Mouse (Mus musculus) erythroid progenitor cell, adult 5-6 weeks (primary cell): ENCODE data around the gene Mok. TPM values are rescaled to one million over a fixed set of nuclear protein-coding genes. Genes with fewer than 3 reads are reported as not detected.

Experiments
- ATAC-seq: replicated peaks from 2 replicates; pipeline ENCODE4 v1.8.0; 2016; ENCODE audit warnings: moderate number of reproducible peaks, mild to moderate bottlenecking, moderate TSS enrichment, inconsistent platforms; ENCODE audit not compliant: poor library complexity, low FRiP score, severe bottlenecking
- total RNA-seq, 2 experiments: library from RNA; stranded (forward) in 1 of 2; stranded (reverse) in 1 of 2; fragments of 150-400 nt in 1 of 2; fragments of 186-747, 209-891 nt in 1 of 2; gene quantifications; 2 replicates each; pipeline versions ENCODE4 v1.2.3 to v1.2.4; 2015 to 2017; ENCODE audit warnings: low replicate concordance in 2 of 2

Gene Mok
- total RNA-seq, 2 experiments from 2014 or later = not detected

DNA sequence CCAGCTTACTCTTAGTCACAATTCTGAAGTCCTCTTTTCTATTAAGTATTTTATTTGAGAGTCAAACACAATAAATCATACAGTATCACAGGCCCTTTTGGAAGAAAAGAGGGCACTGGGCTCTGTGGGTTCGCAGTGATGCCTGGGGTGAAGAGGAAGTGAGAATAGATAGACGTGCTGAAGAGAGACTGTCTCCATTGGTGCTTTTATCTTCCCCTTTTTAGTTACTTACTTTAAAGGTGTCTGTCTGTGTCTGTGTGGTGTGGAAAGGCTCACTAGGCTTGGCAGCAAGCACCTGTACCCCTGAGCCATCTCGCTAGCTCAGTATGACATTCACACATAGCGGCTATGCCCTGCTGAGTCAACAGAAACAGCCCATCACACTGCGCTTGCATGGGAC, 62.9 kb downstream of the Mok start:
- no peak for ATAC-seq

DNA sequence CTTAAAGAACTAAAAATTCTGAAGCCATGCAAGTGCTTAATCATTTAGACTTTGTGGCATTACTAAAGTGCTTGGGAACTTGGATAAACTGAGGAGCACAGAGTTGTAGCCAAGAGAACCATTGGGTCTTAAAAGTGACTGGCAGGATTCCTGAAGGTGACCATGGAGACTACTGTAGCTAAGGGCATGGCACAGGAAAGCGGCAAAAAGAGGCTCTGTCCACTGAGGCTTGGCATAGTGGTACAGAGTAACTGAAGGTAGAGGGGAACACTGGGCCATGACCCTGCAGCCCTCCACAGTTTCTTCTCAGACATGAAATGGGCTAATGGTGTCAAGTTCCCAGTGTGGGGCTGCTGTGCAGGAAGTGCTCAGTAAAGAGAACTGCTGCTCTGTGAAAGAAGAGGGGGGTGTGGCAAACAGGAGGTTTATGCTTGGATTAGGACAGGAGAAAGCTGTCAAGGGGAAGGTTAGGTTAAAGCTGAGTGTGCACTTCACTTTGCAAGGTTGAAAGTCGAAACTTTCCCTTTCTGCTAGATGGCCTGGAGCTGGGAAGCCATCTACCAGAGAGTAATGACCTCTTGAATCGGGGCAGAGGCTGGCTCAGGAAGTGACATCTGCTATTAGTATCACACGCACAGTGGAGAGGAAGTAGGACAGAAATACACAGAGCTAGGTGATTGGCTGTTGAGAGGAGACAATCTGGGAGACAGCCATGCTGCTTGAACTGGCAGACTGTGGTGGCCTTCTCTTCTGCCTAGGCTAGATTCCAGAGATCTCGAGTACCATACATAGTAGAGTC, 64.9 kb downstream of the Mok start:
- ATAC-seq = no peak

DNA sequence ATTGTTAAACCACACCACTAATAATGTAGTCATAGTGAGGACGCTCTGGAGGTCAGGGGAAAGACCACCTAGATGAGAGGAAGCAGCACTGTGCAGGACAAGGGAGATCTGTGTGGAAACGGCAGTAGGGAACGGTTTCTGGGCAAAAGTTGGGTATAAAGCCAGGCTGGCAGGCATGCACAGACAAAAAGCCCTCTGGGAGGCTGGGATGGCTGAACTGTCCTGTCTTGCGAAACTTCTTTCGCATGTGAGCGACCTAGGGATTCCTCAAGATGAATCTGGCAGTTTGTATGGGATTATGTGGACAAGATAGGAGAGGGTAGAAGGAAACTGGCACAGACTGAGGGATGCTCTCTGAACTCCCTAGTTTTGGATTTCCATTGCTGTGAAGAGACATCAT, 68.8 kb downstream of the Mok start:
- no peak for ATAC-seq

DNA sequence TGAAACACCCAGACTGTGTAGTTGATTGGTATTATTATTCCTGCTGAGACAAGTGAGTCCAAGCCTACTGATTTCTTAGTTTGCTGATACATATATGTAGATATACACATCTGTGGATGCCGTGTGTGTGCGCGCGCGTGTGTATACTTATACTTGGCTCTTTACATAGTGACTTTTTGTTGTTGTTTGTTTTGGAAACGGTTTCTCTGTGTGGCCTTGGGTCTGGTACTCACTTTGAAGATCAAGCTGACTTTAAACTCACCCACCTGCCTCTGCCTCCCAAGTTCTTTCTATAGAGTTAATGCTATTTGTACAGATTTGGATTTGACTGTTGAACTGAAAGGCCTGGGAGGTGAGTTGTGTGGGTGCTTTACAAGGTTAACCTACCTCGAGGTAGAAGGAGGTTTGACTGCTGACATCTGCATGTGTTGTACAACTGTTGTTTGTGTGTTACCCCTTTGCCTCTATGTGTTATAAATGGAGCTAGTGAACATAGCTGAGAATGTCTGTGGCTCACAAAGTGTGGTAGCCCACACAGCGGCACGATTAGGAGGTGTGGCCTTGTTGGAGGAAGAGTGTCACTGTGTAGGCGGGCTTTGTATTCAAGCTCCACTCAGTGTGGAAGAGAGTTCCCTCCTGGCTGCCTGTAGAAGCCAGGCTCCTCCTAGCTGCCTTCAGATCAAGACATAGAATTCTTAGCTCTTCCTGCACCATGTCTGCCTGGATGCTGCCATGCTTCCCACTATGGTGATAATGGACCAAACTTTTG, 70.1 kb downstream of the Mok start:
- ATAC-seq = no peak

DNA sequence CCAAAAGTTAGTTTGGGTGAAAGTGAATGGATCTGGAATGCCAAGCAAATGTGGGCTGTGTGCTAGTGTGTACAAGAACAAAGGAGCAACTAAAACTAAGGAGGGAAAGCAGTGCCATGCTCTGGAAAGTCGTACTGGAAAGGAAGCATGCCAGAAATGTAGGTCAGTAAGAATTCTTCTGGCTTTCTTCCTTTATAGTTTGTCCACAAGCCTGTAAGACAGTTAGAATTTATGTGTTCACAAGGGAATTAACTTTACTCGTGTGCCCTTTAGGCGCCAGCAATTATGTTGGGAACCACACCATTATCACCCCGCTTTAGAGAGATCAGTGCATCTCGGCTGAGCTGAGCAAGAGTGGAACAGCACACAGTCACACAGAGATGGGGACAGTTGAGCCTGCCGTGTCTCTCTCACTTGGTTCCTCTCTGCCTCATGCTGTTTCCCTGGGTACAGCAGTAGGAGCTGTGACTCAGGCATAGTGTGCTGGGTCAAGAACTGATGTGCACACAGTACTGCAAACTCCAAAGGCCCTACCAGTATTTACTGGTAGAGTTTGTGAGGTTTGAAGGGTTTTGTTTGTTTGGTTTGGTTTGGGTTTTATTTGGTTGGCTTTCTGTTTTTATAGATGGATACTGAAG, 71.0 kb downstream of the Mok start:
- no peak for ATAC-seq

DNA sequence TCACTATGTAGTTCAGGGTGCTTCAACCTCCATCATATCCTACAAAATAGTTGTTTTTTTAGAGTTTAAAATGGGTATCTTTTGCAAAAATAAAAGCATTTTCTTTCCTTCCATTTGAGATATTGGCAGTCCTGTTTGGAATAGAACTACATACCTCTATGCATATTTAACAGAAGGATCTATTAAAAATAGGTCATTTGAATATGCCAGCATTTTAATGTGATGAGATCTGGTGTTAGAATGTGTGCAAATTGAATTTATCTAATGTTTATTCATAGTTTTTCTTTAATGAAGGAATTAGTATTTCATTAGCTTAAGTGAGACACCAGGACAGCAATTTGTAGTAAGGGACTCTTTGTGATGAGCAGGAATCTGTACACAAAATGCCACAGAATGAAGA, 72.2 kb downstream of the Mok start:
- no peak for ATAC-seq

DNA sequence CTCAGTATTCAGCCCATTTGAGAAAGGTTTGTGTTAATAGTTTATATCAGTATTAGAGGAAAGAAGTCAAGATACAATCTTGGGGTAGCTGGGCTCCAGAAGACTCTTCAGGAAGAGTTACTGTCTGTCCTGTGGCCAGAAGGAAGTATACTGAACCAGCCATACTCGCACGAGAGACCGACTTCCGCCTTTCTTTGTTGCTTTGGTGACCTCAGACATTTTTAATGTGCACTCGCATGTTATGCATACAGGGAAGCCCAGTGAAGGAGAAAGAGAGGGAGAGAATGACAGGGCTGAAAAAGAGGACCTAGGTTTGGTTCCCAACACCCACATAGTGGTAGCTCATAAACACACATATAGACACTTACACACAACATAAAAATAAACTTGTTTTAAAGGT, 76.2 kb downstream of the Mok start:
- ATAC-seq = no peak

DNA sequence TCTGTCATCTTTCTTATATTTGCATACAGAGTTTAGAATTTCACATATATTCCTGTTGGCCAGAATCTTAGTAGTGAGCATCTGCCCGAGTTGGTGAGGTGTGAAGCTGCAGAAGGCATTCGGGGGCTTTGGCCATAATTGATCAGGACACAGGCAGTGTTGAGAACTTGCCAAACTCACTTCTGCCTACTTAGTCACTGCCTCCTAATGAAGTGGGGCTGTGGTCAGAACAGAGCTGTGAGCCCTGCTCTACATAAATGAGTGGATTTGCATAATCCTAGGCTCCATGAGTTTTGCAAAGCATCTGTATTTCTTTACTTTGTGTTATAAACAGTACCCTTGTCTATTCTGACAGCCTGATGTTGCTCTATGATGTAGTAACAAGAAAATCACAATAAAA, 78.4 kb downstream of the Mok start:
- ATAC-seq = no peak

DNA sequence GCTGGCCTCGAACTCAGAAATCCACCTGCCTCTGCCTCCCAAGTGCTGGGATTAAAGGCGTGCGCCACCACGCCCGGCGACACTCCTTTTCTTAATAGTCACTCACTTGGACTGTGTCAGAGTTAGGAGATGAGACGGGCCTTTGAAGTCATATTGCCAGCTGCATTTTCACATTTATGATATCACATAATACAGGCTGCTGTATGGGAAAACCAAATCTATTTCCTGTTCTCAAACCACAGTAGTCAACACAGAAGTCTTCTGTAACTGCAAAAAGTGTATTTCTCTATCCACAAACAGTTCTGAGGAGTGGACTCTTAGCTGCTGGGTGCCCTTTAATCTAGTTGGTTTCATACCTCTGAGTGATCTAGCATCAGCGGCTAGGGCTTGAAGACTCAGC, 81.8 kb downstream of the Mok start:
- no peak for ATAC-seq

Other genes with a start within 250 kb of the Mok start
- gene Dync1h1, start 239.5 kb downstream of the Mok start, total RNA-seq (2015; ENCODE audit: low replicate concordance) = 66.2 and 96.2 TPM in 2 replicates
- 107 and 116 TPM in 2 replicates for gene Dync1h1, start 239.5 kb downstream of the Mok start, total RNA-seq (2017; ENCODE audit: low replicate concordance)
- not detected in 2 replicates for gene 1700001K19Rik, start 158.3 kb downstream of the Mok start, total RNA-seq (2015; ENCODE audit: low replicate concordance)
- gene 1700001K19Rik, start 158.3 kb downstream of the Mok start, total RNA-seq (2017; ENCODE audit: low replicate concordance) = not detected in 2 replicates
- gene Hsp90aa1, start 138.2 kb downstream of the Mok start, total RNA-seq (2015; ENCODE audit: low replicate concordance) = 338 and 340 TPM in 2 replicates
- gene Hsp90aa1, start 138.2 kb downstream of the Mok start, total RNA-seq (2017; ENCODE audit: low replicate concordance) = 564 and 616 TPM in 2 replicates
- 32.3 and 35.3 TPM in 2 replicates for gene Wdr20, start 103.0 kb downstream of the Mok start, total RNA-seq (2015; ENCODE audit: low replicate concordance)
- 43.7 and 56.5 TPM in 2 replicates for gene Wdr20, start 103.0 kb downstream of the Mok start, total RNA-seq (2017; ENCODE audit: low replicate concordance)
- gene Zfp839, start 9.3 kb upstream of the Mok start, total RNA-seq (2015; ENCODE audit: low replicate concordance) = 1.1 TPM in 1 of 2 replicates, not detected in the other
- 0.77 TPM in 1 of 2 replicates, not detected in the other for gene Zfp839, start 9.3 kb upstream of the Mok start, total RNA-seq (2017; ENCODE audit: low replicate concordance)
- 15.9 and 29.8 TPM in 2 replicates for gene Cinp, start 48.2 kb upstream of the Mok start, total RNA-seq (2015; ENCODE audit: low replicate concordance)
- 21.9 and 22.5 TPM in 2 replicates for gene Cinp, start 48.2 kb upstream of the Mok start, total RNA-seq (2017; ENCODE audit: low replicate concordance)
- 1.3 and 1.8 TPM in 2 replicates for gene Tecpr2, start 48.3 kb upstream of the Mok start, total RNA-seq (2015; ENCODE audit: low replicate concordance)
- 3.1 and 11.8 TPM in 2 replicates for gene Tecpr2, start 48.3 kb upstream of the Mok start, total RNA-seq (2017; ENCODE audit: low replicate concordance)
- 8.4 and 13.3 TPM in 2 replicates for gene Ankrd9, start 138.1 kb upstream of the Mok start, total RNA-seq (2015; ENCODE audit: low replicate concordance)
- 18.3 and 20.3 TPM in 2 replicates for gene Ankrd9, start 138.1 kb upstream of the Mok start, total RNA-seq (2017; ENCODE audit: low replicate concordance)
- gene Rcor1, start 198.4 kb upstream of the Mok start, total RNA-seq (2015; ENCODE audit: low replicate concordance) = 27.8 and 31.0 TPM in 2 replicates
- gene Rcor1, start 198.4 kb upstream of the Mok start, total RNA-seq (2017; ENCODE audit: low replicate concordance) = 21.2 and 40.1 TPM in 2 replicates